Mouse (Mus musculus) lung, postnatal 0 days (tissue): ENCODE measurements around the gene Gpr84. TPM values are rescaled to one million over a fixed set of nuclear protein-coding genes. Genes with fewer than 3 reads are reported as not detected.

Experiments used
- ATAC-seq: fragments of 200-750 bp; cut with Nextera tagmentation; 2 replicates; pipeline ENCODE4 v1.8.0; 2017; ENCODE audit warnings: moderate library complexity
- DNase-seq: peaks from one replicate; pipeline ENCODE4 v3.0.0-alpha.2; 2016; ENCODE audit warnings: low spot score
- H3K27ac ChIP-seq: fragments of 300-500 bp; sonication (generic); 2 replicates; pipeline ENCODE4 v1.5.1; 2014; ENCODE audit warnings: antibody characterized with exemption, mild to moderate bottlenecking, low read length, mixed read lengths
- H3K27me3 ChIP-seq: fragments of 300-500 bp; sonication (generic); replicated peaks from 2 replicates; pipeline ENCODE4 v1.6.1; 2014; ENCODE audit warnings: low read length, mixed read lengths; ENCODE audit not compliant: insufficient read depth
- H3K36me3 ChIP-seq: fragments of 300-500 bp; sonication (generic); 2 replicates; pipeline ENCODE4 v1.6.1; 2014; ENCODE audit warnings: low read length, mixed read lengths; ENCODE audit not compliant: insufficient read depth
- H3K4me1 ChIP-seq: fragments of 300-500 bp; sonication (generic); 2 replicates; pipeline ENCODE4 v1.6.1; 2014; ENCODE audit warnings: antibody characterized with exemption, low read depth, low read length, mixed read lengths; ENCODE audit not compliant: insufficient read depth
- H3K4me2 ChIP-seq: fragments of 300-500 bp; sonication (generic); replicated peaks from 2 replicates; pipeline ENCODE4 v1.6.1; 2014; ENCODE audit warnings: low read depth, mild to moderate bottlenecking, low read length, moderate library complexity, mixed read lengths
- H3K4me3 ChIP-seq: fragments of 300-500 bp; sonication (generic); 2 replicates; pipeline ENCODE4 v1.5.1; 2014; ENCODE audit warnings: low read depth, low read length
- H3K9ac ChIP-seq: fragments of 300-500 bp; sonication (generic); replicated peaks from 2 replicates; pipeline ENCODE4 v1.6.1; 2014; ENCODE audit warnings: low read depth, mild to moderate bottlenecking
- H3K9me3 ChIP-seq: fragments of 300-500 bp; sonication (generic); 2 replicates; pipeline ENCODE4 v1.6.1; 2016; ENCODE audit warnings: low read length, mixed read lengths
- CTCF ChIP-seq: IDR thresholded peaks from 2 replicates; pipeline ENCODE4 v1.5.1; 2016; ENCODE audit warnings: antibody characterized with exemption, mild to moderate bottlenecking
- EP300 ChIP-seq: IDR thresholded peaks from 2 replicates; pipeline ENCODE4 v1.6.1; 2016; ENCODE audit warnings: antibody characterized with exemption, mild to moderate bottlenecking, control low read depth
- WGBS: fragments of 180-500 bp; shearing (Covaris S2); extraction: QIAGEN DNeasy Blood & Tissue Kit; methylation state at CpG from one replicate; pipeline ENCODE4 v1.1.7; 2014; 5-methylcytosine and 5-hydroxymethylcytosine counted together
- polyA plus RNA-seq: library from polyadenylated mRNA; unstranded; fragments of >200 nt; fragmentation: Nextera tagmentation; extraction: Ambion mirVana; gene quantifications from 2 replicates; pipeline ENCODE4 v1.2.1, GENCODE M21; 2015

The Gpr84 gene
- polyA plus RNA-seq, 1 experiment from 2014 or later: 0.67 TPM

- TF ChIP-seq CTCF (peak; percentile 1; the same call in 1 of the 2 replicates), EP300 (peak; percentile 33; the same call in 1 of the 2 replicates)
- H3K4me2 ChIP-seq: peak overlapping the region; percentile 85
- H3K9me3 ChIP-seq: no peaks in the 10 kb centered on the region
- DNase-seq (peak; percentile 99), ATAC-seq (peak; percentile 97)
- peaks cover 15% of the 10 kb centered on the region; the same call in 1 of the 2 replicates for H3K4me1 ChIP-seq
- no peaks in the 10 kb centered on the region for H3K27me3 ChIP-seq
- peak overlapping the region; percentile 55 for H3K4me3 ChIP-seq
- WGBS: under 1% methylated on average over 60 of the region's 71 CpGs
- peak overlapping the region; percentile 91 for H3K27ac ChIP-seq
- H3K36me3 ChIP-seq: no peaks in the 10 kb centered on the region
- peak overlapping the region; percentile 57 for H3K9ac ChIP-seq
Measured at GRCm38 (mm10) chr15:103305070-103305678, 5.2 kb downstream of the Gpr84 start.

- Histone ChIP-seq H3K4me1 (peaks cover 15% of the 10 kb centered on the region; the same call in 1 of the 2 replicates), H3K4me3 (peak overlapping the region; percentile 55), H3K27me3 (no peaks in the 10 kb centered on the region), H3K4me2 (peak overlapping the region; percentile 85), H3K27ac (peak overlapping the region; percentile 91), H3K9me3 (no peaks in the 10 kb centered on the region), H3K36me3 (no peaks in the 10 kb centered on the region), H3K9ac (peak overlapping the region; percentile 57)
- WGBS: 0% methylated on average over 9 of the region's 9 CpGs
- ATAC-seq (no peak), DNase-seq (no peak)
- no peak for TF ChIP-seq CTCF
- TF ChIP-seq EP300: no peak
Measured at GRCm38 (mm10) chr15:103304616-103304969, 5.8 kb downstream of the Gpr84 start.

GRCm38 (mm10) chr15:103303916-103304615 lies 6.3 kb downstream of the Gpr84 start:
- Histone ChIP-seq H3K9ac (no peak overlapping the region), H3K4me3 (peak overlapping the region; percentile 55), H3K4me2 (peak overlapping the region; percentile 85), H3K9me3 (no peaks in the 10 kb centered on the region), H3K36me3 (no peaks in the 10 kb centered on the region), H3K27me3 (no peaks in the 10 kb centered on the region), H3K27ac (peak overlapping the region; percentile 91), H3K4me1 (peaks cover 15% of the 10 kb centered on the region; the same call in 1 of the 2 replicates)
- DNase-seq (no peak), ATAC-seq (no peak)
- WGBS: 6% methylated on average over 8 of the region's 8 CpGs
- TF ChIP-seq EP300 (no peak), CTCF (no peak)

- ATAC-seq: no peak
- TF ChIP-seq CTCF: no peak
- no peak for TF ChIP-seq EP300
- Histone ChIP-seq H3K27me3 (no peaks in the 10 kb centered on the region), H3K36me3 (0 out of 2 replicates have a peak, but pooled peaks cover under 1% of the 10 kb centered on the region), H3K4me3 (no peak overlapping the region), H3K9ac (no peak overlapping the region), H3K9me3 (no peaks in the 10 kb centered on the region), H3K27ac (peak overlapping the region; percentile 66), H3K4me1 (peaks cover 15% of the 10 kb centered on the region; the same call in 1 of the 2 replicates), H3K4me2 (no peak overlapping the region)
- DNase-seq: no peak
- 35% methylated on average over 6 of the region's 6 CpGs for WGBS
Measured at GRCm38 (mm10) chr15:103302341-103303021, 7.9 kb downstream of the Gpr84 start.

GRCm38 (mm10) chr15:103301547-103302340 lies 8.7 kb downstream of the Gpr84 start:
- Histone ChIP-seq H3K4me3 (no peak overlapping the region), H3K36me3 (0 out of 2 replicates have a peak, but pooled peaks cover 3% of the 10 kb centered on the region), H3K27ac (peak overlapping the region; percentile 66), H3K4me2 (no peak overlapping the region), H3K9me3 (no peaks in the 10 kb centered on the region), H3K9ac (no peak overlapping the region), H3K27me3 (no peaks in the 10 kb centered on the region), H3K4me1 (peaks cover 15% of the 10 kb centered on the region; the same call in 1 of the 2 replicates)
- no peak for ATAC-seq
- no peak for TF ChIP-seq EP300
- TF ChIP-seq CTCF: no peak
- WGBS: 30% methylated on average over 5 of the region's 5 CpGs
- DNase-seq: no peak
